Mouse (Mus musculus) testis, adult 2 months (tissue): ENCODE measurements around the gene Anks6. TPM values are rescaled to one million over a fixed set of nuclear protein-coding genes. Genes with fewer than 3 reads are reported as not detected.
"Not testable (repeated sequence)": the region's sequence is repeated elsewhere in the genome, so short reads cannot be mapped to it uniquely, and the experiment has no call there.

Experiments used
- H3K27ac ChIP-seq: fragments of 200-500 bp; 2 replicates; pipeline ENCODE4 v1.5.1; 2012; ENCODE audit warnings: low read depth, low read length; ENCODE audit not compliant: control insufficient read depth, insufficient read depth
- H3K27me3 ChIP-seq: fragments of 200-500 bp; 2 replicates; pipeline ENCODE4 v1.6.1; 2012; ENCODE audit warnings: mild to moderate bottlenecking, low read length, moderate library complexity; ENCODE audit not compliant: control insufficient read depth, insufficient read depth
- H3K36me3 ChIP-seq: fragments of 200-500 bp; 2 replicates; pipeline ENCODE4 v1.6.1; 2012; ENCODE audit warnings: mild to moderate bottlenecking, low read length; ENCODE audit not compliant: control insufficient read depth, insufficient read depth
- H3K4me1 ChIP-seq: fragments of 200-500 bp; 2 replicates; pipeline ENCODE4 v1.6.1; 2012; ENCODE audit warnings: low read length; ENCODE audit not compliant: control insufficient read depth, insufficient read depth
- H3K4me3 ChIP-seq: fragments of 200-500 bp; 2 replicates; pipeline ENCODE4 v1.5.1; 2012; ENCODE audit warnings: low read depth, mild to moderate bottlenecking, low read length, moderate library complexity, mixed read lengths; ENCODE audit not compliant: control insufficient read depth
- CTCF ChIP-seq: fragments of 200-500 bp; IDR thresholded peaks from 2 replicates; pipeline ENCODE4 v1.5.1; 2012; ENCODE audit warnings: low read depth, mild to moderate bottlenecking, inconsistent platforms, low read length, moderate library complexity; ENCODE audit not compliant: control insufficient read depth, insufficient read depth, insufficient replicate concordance
- POLR2A ChIP-seq: fragments of 200-500 bp; IDR thresholded peaks from 2 replicates; pipeline ENCODE4 v1.6.1; 2012; ENCODE audit warnings: low read depth, mild to moderate bottlenecking, inconsistent platforms, low read length, moderate library complexity; ENCODE audit not compliant: control insufficient read depth
- polyA plus RNA-seq: library from polyadenylated mRNA; depleted of rRNA; stranded (reverse); fragments of >200 nt; gene quantifications from 2 replicates; pipeline ENCODE4 v1.2.3, GENCODE M21; 2012

Gene Anks6
- polyA plus RNA-seq, 1 experiment = 4.3 TPM

DNA sequence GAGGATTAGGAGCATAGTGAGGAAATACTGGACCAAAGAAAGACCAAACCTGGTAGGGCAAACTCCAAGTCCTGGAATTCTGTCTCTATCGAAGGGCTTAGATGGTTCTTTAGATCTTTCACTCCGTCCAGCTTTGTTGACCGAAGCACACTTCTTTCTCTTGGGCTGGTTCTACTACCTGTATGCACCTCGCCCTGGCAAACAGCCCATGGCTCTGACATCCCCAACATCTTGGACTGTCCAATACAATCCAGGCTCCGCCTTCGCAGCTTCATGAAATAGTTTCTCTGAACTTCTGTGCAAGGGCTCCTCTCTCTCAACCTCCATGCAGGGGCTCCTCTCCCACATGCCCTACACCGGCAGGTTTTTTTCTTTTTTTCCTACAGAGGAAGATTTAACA is 26.6 kb upstream of the Anks6 start:
- Histone ChIP-seq H3K4me1 (no peaks in the 10 kb centered on the region), H3K27me3 (no peaks in the 10 kb centered on the region), H3K27ac (no peak overlapping the region), H3K36me3 (no peaks in the 10 kb centered on the region), H3K4me3 (no peak overlapping the region)
- TF ChIP-seq CTCF (no peak), POLR2A (no peak)

DNA sequence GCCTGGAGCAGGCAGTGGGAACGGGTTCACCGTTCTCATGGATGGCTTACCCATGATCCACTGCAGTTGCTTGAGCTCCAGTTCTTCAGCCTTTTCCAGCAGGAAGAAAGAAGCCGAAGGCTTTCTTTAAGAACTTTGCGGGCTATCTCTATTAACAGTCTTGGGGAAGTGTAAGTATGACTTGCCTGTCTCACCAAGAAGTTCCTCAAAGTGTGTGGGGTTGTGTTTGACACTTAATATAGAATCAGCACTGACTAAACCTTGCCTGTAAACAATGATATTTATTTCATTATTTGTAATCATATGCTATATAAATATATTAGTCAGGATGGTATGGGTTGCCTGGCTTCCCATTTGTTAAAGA is 23.4 kb upstream of the Anks6 start:
- H3K27me3 ChIP-seq = no peaks in the 10 kb centered on the region
- H3K36me3 ChIP-seq = no peaks in the 10 kb centered on the region
- H3K4me3 ChIP-seq = no peak overlapping the region
- no peaks in the 10 kb centered on the region for H3K4me1 ChIP-seq
- H3K27ac ChIP-seq = no peak overlapping the region
- TF ChIP-seq POLR2A (no peak), CTCF (no peak)

DNA sequence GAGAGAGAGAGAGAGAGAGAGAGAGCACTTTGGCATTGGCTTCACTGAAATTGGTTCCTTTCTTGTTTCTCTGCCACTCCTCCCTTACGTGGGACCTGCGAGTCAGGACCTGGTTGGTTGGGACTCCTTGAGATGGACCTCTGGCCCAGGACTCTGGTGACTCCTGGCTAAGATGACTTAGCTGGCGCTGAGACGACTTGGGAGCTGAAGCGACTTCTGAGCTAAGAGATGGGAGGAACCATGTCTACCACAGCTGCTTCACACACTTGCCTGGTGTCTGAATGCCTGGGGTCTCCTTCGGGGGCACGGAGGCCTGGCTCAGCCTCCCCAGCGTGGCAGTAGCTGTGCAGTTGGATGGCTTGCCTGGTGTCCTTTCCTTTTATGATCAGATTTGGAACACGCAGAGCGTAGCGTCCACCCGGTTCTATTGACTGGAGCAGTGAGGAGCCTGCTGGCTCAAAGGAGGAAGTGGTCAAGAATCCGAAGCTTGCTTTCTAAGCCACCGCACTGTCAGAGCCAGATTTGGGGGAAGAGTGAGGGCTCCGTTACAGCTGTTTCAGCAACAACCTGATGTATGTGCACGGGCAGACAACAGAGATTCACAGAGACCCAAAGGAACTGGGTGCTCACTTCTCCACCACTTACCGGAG is 22.9 kb upstream of the Anks6 start:
- Histone ChIP-seq H3K4me1 (no peaks in the 10 kb centered on the region), H3K27me3 (no peaks in the 10 kb centered on the region), H3K27ac (no peak overlapping the region), H3K4me3 (no peak overlapping the region), H3K36me3 (no peaks in the 10 kb centered on the region)
- TF ChIP-seq POLR2A (no peak), CTCF (no peak)

DNA sequence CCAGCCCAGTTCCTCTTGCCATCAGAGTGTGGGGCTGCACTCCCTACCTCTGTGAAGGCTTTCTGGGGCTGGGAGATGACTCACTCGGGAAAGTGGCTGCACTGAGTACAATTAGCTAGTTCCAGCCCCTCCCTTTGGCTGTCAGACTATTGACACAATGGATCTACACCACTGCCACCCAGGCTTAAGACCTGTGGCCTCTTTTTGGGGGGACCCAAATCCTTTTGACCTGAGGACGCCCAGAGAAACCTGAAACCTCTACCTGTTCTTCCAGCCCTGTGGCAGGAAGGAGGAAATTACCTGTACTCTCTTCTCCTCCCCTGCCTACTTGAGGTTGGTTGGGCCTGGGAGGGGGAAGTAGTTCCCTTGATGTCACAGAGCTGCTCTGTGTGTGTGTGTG is 17.8 kb upstream of the Anks6 start:
- Histone ChIP-seq H3K4me1 (no peaks in the 10 kb centered on the region), H3K36me3 (no peaks in the 10 kb centered on the region), H3K27me3 (no peaks in the 10 kb centered on the region), H3K4me3 (no peak overlapping the region), H3K27ac (no peak overlapping the region)
- TF ChIP-seq POLR2A = no peak
- no peak for TF ChIP-seq CTCF

DNA sequence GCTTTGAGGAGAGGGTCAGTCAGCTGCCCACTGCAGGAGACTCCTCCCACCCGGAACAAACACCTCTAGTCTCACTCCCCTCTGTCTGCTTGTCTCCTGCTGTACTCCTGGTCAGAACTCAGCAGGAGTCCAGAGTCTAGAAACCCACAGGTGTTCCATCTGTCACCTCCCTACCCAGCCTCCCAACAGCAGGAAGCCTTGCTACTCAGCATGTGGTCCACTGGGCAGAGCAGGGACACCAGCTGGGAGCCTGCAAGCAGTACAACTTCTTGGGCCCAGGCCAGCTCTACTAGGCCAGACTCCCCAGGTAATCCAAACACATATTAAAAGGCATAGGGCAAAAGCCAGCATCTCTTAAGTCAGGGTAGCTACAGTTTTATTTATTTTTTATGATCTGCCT is 3.7 kb upstream of the Anks6 start:
- no peaks in the 10 kb centered on the region for H3K36me3 ChIP-seq
- H3K27ac ChIP-seq = no peak overlapping the region
- H3K27me3 ChIP-seq = no peaks in the 10 kb centered on the region
- no peak for TF ChIP-seq POLR2A
- no peak for TF ChIP-seq CTCF
- no peak overlapping the region for H3K4me3 ChIP-seq
- H3K4me1 ChIP-seq = peaks cover 8% of the 10 kb centered on the region; the same call in 1 of the 2 replicates

DNA sequence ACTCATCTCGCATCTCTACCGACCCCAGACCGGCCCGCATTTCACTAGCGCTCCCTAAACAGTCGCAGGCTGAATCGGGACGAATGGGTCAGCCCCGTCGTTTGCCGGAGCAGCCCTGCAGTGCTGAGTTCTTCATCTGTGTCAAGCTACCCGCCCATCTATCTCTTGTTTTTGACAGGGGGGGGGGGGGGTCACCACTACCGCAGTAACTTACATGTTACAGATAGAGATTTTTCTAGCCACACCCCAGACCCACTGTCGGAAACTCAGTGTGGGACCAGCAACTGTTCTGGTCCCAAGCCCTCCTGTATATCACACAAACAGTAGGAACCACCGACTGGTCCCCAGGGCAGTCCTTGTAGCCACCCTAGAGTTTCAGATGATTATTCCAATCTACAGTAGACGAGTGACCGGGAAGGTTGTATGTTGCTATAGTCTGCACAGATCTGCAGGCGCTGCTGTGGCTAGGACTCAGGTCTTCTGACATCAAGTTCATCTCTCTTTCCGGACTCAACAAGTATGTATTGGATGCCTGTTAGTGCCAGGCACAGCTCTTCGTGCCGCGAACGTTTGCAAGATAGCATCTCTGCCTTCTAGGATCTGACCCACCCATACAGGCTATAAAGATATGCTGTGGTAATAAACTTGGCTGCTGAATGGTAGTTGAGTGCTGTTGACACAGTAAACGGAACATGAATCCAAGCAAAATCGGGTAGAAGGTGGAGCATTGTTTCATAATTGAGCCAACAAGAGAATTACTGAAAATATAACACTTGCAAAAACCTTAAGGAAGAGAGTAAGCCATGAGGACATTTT is 491 bp upstream of the Anks6 start:
- no peaks in the 10 kb centered on the region for H3K27me3 ChIP-seq
- H3K4me3 ChIP-seq = peak overlapping the region; percentile 93
- peaks cover 8% of the 10 kb centered on the region; the same call in 1 of the 2 replicates for H3K4me1 ChIP-seq
- TF ChIP-seq POLR2A (no peak), CTCF (no peak)
- H3K36me3 ChIP-seq = no peaks in the 10 kb centered on the region
- H3K27ac ChIP-seq = no peak overlapping the region

DNA sequence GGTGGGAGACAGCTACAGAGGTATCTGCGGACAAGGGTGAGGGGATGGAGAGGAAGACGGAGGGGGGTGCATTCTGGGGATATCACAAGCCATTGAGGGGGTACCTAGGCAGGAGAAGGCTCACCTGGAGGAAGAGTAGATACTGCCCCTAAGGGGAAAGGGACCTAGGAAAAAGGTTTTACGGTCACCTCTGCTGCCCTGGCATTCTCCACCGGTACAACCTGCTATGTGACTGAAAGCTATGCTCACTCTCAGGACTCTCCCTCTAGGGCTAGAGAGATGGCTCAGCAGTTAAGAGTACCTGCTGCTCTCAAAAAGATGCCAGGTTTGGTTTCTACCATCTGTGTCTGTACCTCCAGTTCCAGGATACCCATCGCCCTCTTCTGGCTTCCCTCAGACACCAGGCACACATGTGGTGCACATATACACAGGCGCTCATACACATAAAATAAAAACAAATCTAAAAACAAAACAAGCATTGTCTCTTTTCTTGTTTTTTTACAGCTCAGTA is 1.6 kb downstream of the Anks6 start:
- H3K4me1 ChIP-seq = peaks cover 8% of the 10 kb centered on the region; the same call in 1 of the 2 replicates
- H3K36me3 ChIP-seq = no peaks in the 10 kb centered on the region
- no peak overlapping the region for H3K4me3 ChIP-seq
- no peaks in the 10 kb centered on the region for H3K27me3 ChIP-seq
- no peak overlapping the region for H3K27ac ChIP-seq
- no peak for TF ChIP-seq CTCF
- no peak for TF ChIP-seq POLR2A

DNA sequence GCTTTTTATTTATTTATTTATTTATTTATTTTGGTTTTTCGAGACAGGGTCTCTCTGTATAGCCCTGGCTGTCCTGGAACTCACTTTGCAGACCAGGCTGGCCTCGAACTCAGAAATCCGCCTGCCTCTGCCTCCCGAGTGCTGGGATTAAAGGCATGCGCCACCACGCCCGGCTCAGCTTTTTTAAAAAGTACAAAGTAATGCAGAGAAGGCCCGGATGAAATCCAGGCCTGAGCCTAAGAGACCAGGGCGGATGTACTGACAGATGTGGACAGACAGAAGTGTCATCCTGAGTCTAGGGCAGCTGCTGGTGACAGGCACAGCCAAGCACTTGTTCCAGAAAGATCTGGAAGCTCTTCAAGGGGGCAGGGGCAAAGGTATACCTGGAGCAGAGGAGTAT is 2.1 kb downstream of the Anks6 start:
- not testable (repeated sequence) for H3K4me1 ChIP-seq, H3K27ac ChIP-seq, H3K36me3 ChIP-seq, H3K27me3 ChIP-seq, H3K4me3 ChIP-seq
